Mouse (Mus musculus) gastrocnemius, postnatal 25 days (tissue): ENCODE measurements around the gene Rpp25l. TPM values are rescaled to one million over a fixed set of nuclear protein-coding genes. Genes with fewer than 3 reads are reported as not detected.
A peak's percentile ranks its signal among the peaks of the same experiment; 100 is the strongest.

Experiments used
- DNase-seq: peaks from one replicate; pipeline ENCODE4 v3.0.0; 2022
- total RNA-seq, 2 experiments: library from RNA; stranded (reverse); gene quantifications; 1 replicate in 1 of 2; 2 replicates in 1 of 2; pipeline ENCODE4 v1.2.3; 2021

Gene Rpp25l
- total RNA-seq, 2 experiments from 2014 or later, result 43.2 to 46.9 TPM

DNA sequence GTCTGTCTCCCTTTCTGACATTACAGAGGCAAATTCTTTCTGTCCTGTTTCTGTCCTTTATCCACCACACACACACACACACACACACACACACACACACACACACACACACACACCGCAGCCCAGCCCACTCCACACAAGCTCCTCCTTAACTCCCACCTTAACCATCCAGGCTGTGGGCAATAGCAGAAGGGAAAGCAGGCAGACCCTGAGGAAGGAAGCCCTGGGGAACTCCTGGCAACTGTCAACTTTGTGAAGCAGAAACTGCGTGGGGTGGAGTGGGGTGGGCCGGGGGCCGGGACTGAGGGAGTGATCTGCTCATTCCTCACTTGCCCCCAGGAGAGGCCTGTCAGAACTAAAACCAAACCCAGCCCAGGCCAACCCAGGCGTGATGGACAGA, 41.8 kb downstream of the Rpp25l start:
- no peak for DNase-seq

DNA sequence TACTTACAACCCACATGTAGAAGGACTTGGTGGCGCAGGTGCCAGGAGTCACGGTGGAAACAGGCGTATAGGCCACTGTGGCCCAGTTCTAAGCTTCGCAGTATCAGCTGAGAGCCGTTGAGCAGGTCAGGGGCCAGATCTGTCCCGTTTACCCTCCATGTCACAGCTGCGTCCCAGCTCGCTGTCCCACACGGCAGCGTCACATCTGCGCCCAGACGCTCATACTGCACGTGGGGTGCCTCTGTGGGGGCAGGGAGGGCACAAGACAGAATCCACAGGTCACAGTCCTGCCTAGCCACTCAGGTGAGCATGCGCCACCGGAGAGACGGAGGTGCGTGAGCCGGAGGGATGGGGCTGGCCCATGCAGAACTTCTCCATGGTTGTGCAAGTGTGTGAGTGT, 42.5 kb downstream of the Rpp25l start:
- DNase-seq, result no peak

DNA sequence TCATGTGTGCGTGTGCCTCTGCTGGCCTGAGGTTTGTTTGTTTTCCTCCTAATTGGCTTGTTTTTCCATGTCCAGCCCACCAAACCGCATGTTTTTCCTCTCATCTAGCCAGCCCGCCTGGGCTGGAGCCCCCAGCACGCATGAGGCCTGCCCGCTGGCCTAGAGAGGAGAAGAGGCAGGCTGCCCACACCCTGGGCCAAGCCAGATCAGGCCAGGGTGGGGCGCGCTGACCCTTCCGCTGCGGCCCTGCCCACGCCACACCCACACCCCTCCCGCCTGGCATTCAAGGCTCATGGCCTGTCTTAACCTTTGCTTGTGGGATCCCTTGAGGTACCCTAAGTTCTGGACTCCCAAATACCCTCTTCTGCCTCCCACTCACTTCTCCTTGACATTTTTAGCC, 46.7 kb downstream of the Rpp25l start:
- peak; percentile 76 for DNase-seq

GRCm38 (mm10) chr4:41665009-41665675, 48.2 kb downstream of the Rpp25l start:
- DNase-seq, result peak; percentile 73

DNA sequence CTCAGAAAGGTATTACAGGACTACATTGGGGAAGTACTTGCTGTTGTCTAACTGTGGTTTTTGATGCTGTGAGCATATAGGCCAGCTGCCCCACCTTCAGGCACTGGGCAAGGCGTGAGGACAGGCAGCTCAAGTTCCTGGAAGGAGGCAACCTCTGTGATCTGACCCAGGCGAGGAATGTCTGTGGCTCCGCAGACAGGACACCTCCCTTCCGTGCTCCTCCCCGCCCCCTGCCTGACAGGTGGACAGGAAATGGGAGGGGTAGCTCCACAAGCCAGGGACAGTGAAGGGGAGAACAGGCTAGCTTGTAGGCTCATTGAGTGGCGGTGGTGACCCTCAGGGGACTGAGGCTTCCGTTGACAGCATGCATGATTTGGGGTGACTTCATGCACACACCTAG, 48.8 kb downstream of the Rpp25l start:
- DNase-seq, result peak; percentile 75

- DNase-seq, result no peak
Observed at GRCm38 (mm10) chr4:41663614-41664013, 49.7 kb downstream of the Rpp25l start.

GRCm38 (mm10) chr4:41662723-41663122, 50.6 kb downstream of the Rpp25l start:
- DNase-seq, result no peak

Other genes with a start within 250 kb of the Rpp25l start
- gene Kif24, start 248.6 kb downstream of the Rpp25l start, total RNA-seq, result under 1 TPM; 0.10 to 0.21 TPM
- gene Nudt2, start 248.4 kb downstream of the Rpp25l start, total RNA-seq, result 10 to 100 TPM; 17.3 to 20.5 TPM
- gene AI464131, start 210.5 kb downstream of the Rpp25l start, total RNA-seq, result 10 to 100 TPM; 59.5 to 75.2 TPM
- not detected for gene 1110017D15Rik, start 196.2 kb downstream of the Rpp25l start, total RNA-seq
- 10 to 100 TPM; 17.1 to 17.4 TPM for gene Fam219a, start 144.0 kb downstream of the Rpp25l start, total RNA-seq
- gene Dnaic1, start 143.8 kb downstream of the Rpp25l start, total RNA-seq, result under 1 TPM; 0.43 to 0.64 TPM
- 10 to 100 TPM; 12.7 to 15.7 TPM for gene Enho, start 73.2 kb downstream of the Rpp25l start, total RNA-seq
- gene Cntfr, start 16.4 kb downstream of the Rpp25l start, total RNA-seq, result 10 to 100 TPM; 33.5 to 34.7 TPM
- 10 to 100 TPM; 37.2 to 42.1 TPM for gene Il11ra1, start 13.5 kb downstream of the Rpp25l start, total RNA-seq
- 10 to 100 TPM; 38.5 to 40.6 TPM for gene Dctn3, start 9.6 kb upstream of the Rpp25l start, total RNA-seq
- gene Arid3c, start 17.6 kb upstream of the Rpp25l start, total RNA-seq, result not detected
- gene Galt, start 41.7 kb upstream of the Rpp25l start, total RNA-seq, result 10 to 100 TPM; 33.6 to 36.1 TPM
- gene Sigmar1, start 42.6 kb upstream of the Rpp25l start, total RNA-seq, result 10 to 100 TPM in 1 of 2 experiments, 1 to 10 TPM in 1; 8.4 to 11.9 TPM
- gene Ccl27a, start 60.7 kb upstream of the Rpp25l start, total RNA-seq, result 10 to 100 TPM; 19.6 to 24.2 TPM
- not detected for gene Gm21541, start 190.1 kb upstream of the Rpp25l start, total RNA-seq
- gene Gm20878, start 228.0 kb upstream of the Rpp25l start, total RNA-seq, result under 1 TPM; 0.82 to 0.99 TPM